In genomic region chr1:92035770-92036169, GRCm38 (mm10) we compare ENCODE assay signal across 19 mouse cellular contexts.
DNase-seq lines count a peak whose midpoint lies in the region; ATAC-seq and TF ChIP-seq lines count a peak whose summit lies in the region.
"Had no signal": no experiment of that assay in that cellular context is flagged by ENCODE, and none has a peak within 500 bp of the region (broad histone marks: within the 10 kb centered on the region; RNA-seq: fewer than 3 reads in every experiment).

No protein-coding gene starts in this region.

- intact Hi-C loops in gastrocnemius, adult 2 months (cut with DNase I) = no loop called here

- no peak for ATAC-seq in hindbrain, embryonic 11.5 days (ENCODE audit: low FRiP score)
- no peak; the same call in 1 of the 2 replicates for ATAC-seq in hindbrain, embryonic 14.5 days (ENCODE audit: low FRiP score)
- ATAC-seq in neural tube, embryonic 13.5 days (ENCODE audit: low read depth) = peak; percentile 52
- no peak for ATAC-seq in neural tube, embryonic 15.5 days (ENCODE audit: low FRiP score)
- ATAC-seq: hindbrain, embryonic 16.5 days; Patski had no signal

- no peak for TF ChIP-seq CTCF in gastrocnemius, adult 2 months (IDR thresholded peaks at IDR 0.05)

- H3K9ac ChIP-seq in hindbrain, embryonic 11.5 days (ENCODE audit: low read depth, low read length) = no peak overlapping the region
- no peak overlapping the region for H3K9ac ChIP-seq in hindbrain, embryonic 14.5 days
- H3K9ac ChIP-seq in neural tube, embryonic 13.5 days = no peak overlapping the region
- no peak overlapping the region for H3K9ac ChIP-seq in neural tube, embryonic 15.5 days (replicated peaks)
- H3K9ac ChIP-seq: heart, embryonic 15.5 days; liver, embryonic 14.5 days; stomach, embryonic 15.5 days had no signal

- no peak for DNase-seq in gastrocnemius, adult 2 months
- DNase-seq in gastrocnemius, adult 18-20 months (ENCODE audit: low spot score) = no peak
- peak; percentile 29 for DNase-seq in hindbrain, embryonic 11.5 days (ENCODE audit: low spot score)
- no peak for DNase-seq in hindbrain, embryonic 14.5 days (ENCODE audit: low spot score)
- no peak for DNase-seq in right cerebral cortex, postnatal 25 days
- DNase-seq: adrenal gland, postnatal 25 days; cerebellum, adult 2 months; gastrocnemius, postnatal 14 days; kidney, adult 8-10 months; kidney, postnatal 25 days; thymus, adult 2 months had no signal

- no peaks in the 10 kb centered on the region for H3K9me3 ChIP-seq in hindbrain, embryonic 11.5 days (ENCODE audit: control insufficient read depth, low read length)
- H3K9me3 ChIP-seq in hindbrain, embryonic 14.5 days (ENCODE audit: control insufficient read depth, low read length) = no peaks in the 10 kb centered on the region
- H3K9me3 ChIP-seq in neural tube, embryonic 13.5 days = 0 out of 2 replicates have a peak, but pooled peaks cover 4% of the 10 kb centered on the region
- no peaks in the 10 kb centered on the region for H3K9me3 ChIP-seq in neural tube, embryonic 15.5 days (replicated peaks)
- H3K9me3 ChIP-seq: heart, embryonic 15.5 days; stomach, embryonic 15.5 days had no signal

- no peaks in the 10 kb centered on the region; the same call in 1 of the 2 replicates for H3K4me1 ChIP-seq in hindbrain, embryonic 11.5 days (replicated peaks; ENCODE audit: control insufficient read depth, insufficient read depth, low read length)
- 0 out of 2 replicates have a peak, but pooled peaks cover 12% of the 10 kb centered on the region for H3K4me1 ChIP-seq in hindbrain, embryonic 14.5 days (replicated peaks; ENCODE audit: control insufficient read depth, insufficient read depth, low read length)
- H3K4me1 ChIP-seq in neural tube, embryonic 13.5 days (replicated peaks) = peaks cover 39% of the 10 kb centered on the region
- H3K4me1 ChIP-seq in neural tube, embryonic 15.5 days = peaks cover 40% of the 10 kb centered on the region
- H3K4me1 ChIP-seq: stomach, embryonic 15.5 days had no signal

- no peak overlapping the region for H3K4me3 ChIP-seq in gastrocnemius, adult 2 months
- no peak overlapping the region for H3K4me3 ChIP-seq in hindbrain, embryonic 11.5 days (ENCODE audit: low read depth, low read length)
- no peak overlapping the region for H3K4me3 ChIP-seq in hindbrain, embryonic 14.5 days (replicated peaks; ENCODE audit: low read length)
- no peak overlapping the region for H3K4me3 ChIP-seq in neural tube, embryonic 13.5 days
- no peak overlapping the region for H3K4me3 ChIP-seq in neural tube, embryonic 15.5 days (replicated peaks)
- H3K4me3 ChIP-seq: heart, embryonic 15.5 days; left cerebral cortex, adult 2 months; stomach, embryonic 15.5 days had no signal

- H3K27ac ChIP-seq in gastrocnemius, adult 2 months = peak overlapping the region; percentile 54
- no peak overlapping the region for H3K27ac ChIP-seq in hindbrain, embryonic 11.5 days (ENCODE audit: low read depth, low read length)
- no peak overlapping the region for H3K27ac ChIP-seq in hindbrain, embryonic 14.5 days
- 0 out of 2 replicates have a peak overlapping the region, but pooled peaks have one; percentile 18 for H3K27ac ChIP-seq in neural tube, embryonic 13.5 days (replicated peaks)
- H3K27ac ChIP-seq in neural tube, embryonic 15.5 days (replicated peaks) = no peak overlapping the region
- H3K27ac ChIP-seq: left cerebral cortex, adult 2 months; liver, embryonic 14.5 days; stomach, embryonic 15.5 days had no signal

- H3K27me3 ChIP-seq in hindbrain, embryonic 11.5 days (ENCODE audit: control insufficient read depth, insufficient read depth, low read length) = no peaks in the 10 kb centered on the region
- no peaks in the 10 kb centered on the region for H3K27me3 ChIP-seq in hindbrain, embryonic 14.5 days (ENCODE audit: control insufficient read depth, insufficient read depth, low read length)
- no peaks in the 10 kb centered on the region for H3K27me3 ChIP-seq in neural tube, embryonic 13.5 days
- H3K27me3 ChIP-seq in neural tube, embryonic 15.5 days (replicated peaks) = no peaks in the 10 kb centered on the region
- H3K27me3 ChIP-seq: heart, embryonic 15.5 days; Patski; stomach, embryonic 15.5 days had no signal

- H3K36me3 ChIP-seq in hindbrain, embryonic 11.5 days (ENCODE audit: control insufficient read depth, insufficient read depth, low read length) = no peaks in the 10 kb centered on the region
- no peaks in the 10 kb centered on the region for H3K36me3 ChIP-seq in hindbrain, embryonic 14.5 days (replicated peaks; ENCODE audit: control insufficient read depth, insufficient read depth)
- no peaks in the 10 kb centered on the region for H3K36me3 ChIP-seq in neural tube, embryonic 13.5 days
- H3K36me3 ChIP-seq in neural tube, embryonic 15.5 days = no peaks in the 10 kb centered on the region
- H3K36me3 ChIP-seq: heart, embryonic 15.5 days; stomach, embryonic 15.5 days had no signal

- 45% methylated on average over 6 of the region's 6 CpGs for WGBS in hindbrain, embryonic 11.5 days
- 31% methylated on average over 6 of the region's 6 CpGs for WGBS in hindbrain, embryonic 14.5 days
- WGBS in neural tube, embryonic 13.5 days = 49% methylated on average over 6 of the region's 6 CpGs
- 52% methylated on average over 6 of the region's 6 CpGs for WGBS in neural tube, embryonic 15.5 days

- no peak overlapping the region for H3K4me2 ChIP-seq in hindbrain, embryonic 11.5 days (replicated peaks; ENCODE audit: low read depth, low read length)
- no peak overlapping the region for H3K4me2 ChIP-seq in hindbrain, embryonic 14.5 days (replicated peaks)
- H3K4me2 ChIP-seq in neural tube, embryonic 13.5 days = no peak overlapping the region
- no peak overlapping the region for H3K4me2 ChIP-seq in neural tube, embryonic 15.5 days
- H3K4me2 ChIP-seq: heart, embryonic 15.5 days; stomach, embryonic 15.5 days had no signal

Comparison
In these comparisons a context has a peak if more than half of its experiments do, and no peak if none do; other contexts are left out.
1. H3K27ac ChIP-seq: peak in gastrocnemius, adult 2 months (single experiment) and neural tube, embryonic 13.5 days (single experiment); none in hindbrain, embryonic 11.5 days (single experiment), hindbrain, embryonic 14.5 days (single experiment) and neural tube, embryonic 15.5 days (single experiment).